In genomic region chr10:25362235-25362634, GRCm38 (mm10) we compare ENCODE assay signal across 8 mouse cellular contexts. TPM values are rescaled to one million over a fixed set of nuclear protein-coding genes. Genes with fewer than 3 reads are reported as not detected.
DNase-seq lines count a peak whose midpoint lies in the region; ATAC-seq lines count a peak whose summit lies in the region.

No protein-coding gene starts in this region.

- peaks cover 12% of the 10 kb centered on the region for H3K4me1 ChIP-seq in forebrain, embryonic 14.5 days (ENCODE audit: control insufficient read depth, insufficient read depth, low read length)
- peaks cover 8% of the 10 kb centered on the region for H3K4me1 ChIP-seq in forebrain, embryonic 16.5 days (replicated peaks; ENCODE audit: control insufficient read depth, insufficient read depth, low read length)
- H3K4me1 ChIP-seq in kidney, embryonic 16.5 days (ENCODE audit: insufficient read depth, low read length): peaks cover 17% of the 10 kb centered on the region; the same call in 1 of the 2 replicates
- peaks cover 15% of the 10 kb centered on the region for H3K4me1 ChIP-seq in embryonic facial prominence, embryonic 12.5 days
- peaks cover 30% of the 10 kb centered on the region for H3K4me1 ChIP-seq in liver, embryonic 13.5 days (replicated peaks)

- H3K4me2 ChIP-seq in forebrain, embryonic 14.5 days (ENCODE audit: low read length): peak overlapping the region; percentile 85; the same call in 1 of the 2 replicates
- no peak overlapping the region for H3K4me2 ChIP-seq in forebrain, embryonic 16.5 days (ENCODE audit: low read length)
- H3K4me2 ChIP-seq in kidney, embryonic 16.5 days (replicated peaks; ENCODE audit: low read depth, low read length): peak overlapping the region; percentile 79
- H3K4me2 ChIP-seq in embryonic facial prominence, embryonic 12.5 days (replicated peaks): peak overlapping the region; percentile 61
- peak overlapping the region; percentile 36 for H3K4me2 ChIP-seq in liver, embryonic 13.5 days

- H3K36me3 ChIP-seq in forebrain, embryonic 14.5 days (ENCODE audit: control insufficient read depth, insufficient read depth, low read length): no peaks in the 10 kb centered on the region
- H3K36me3 ChIP-seq in forebrain, embryonic 16.5 days (ENCODE audit: control insufficient read depth, insufficient read depth): no peaks in the 10 kb centered on the region
- H3K36me3 ChIP-seq in kidney, embryonic 16.5 days (ENCODE audit: insufficient read depth, low read length): no peaks in the 10 kb centered on the region
- no peaks in the 10 kb centered on the region for H3K36me3 ChIP-seq in embryonic facial prominence, embryonic 12.5 days
- no peaks in the 10 kb centered on the region for H3K36me3 ChIP-seq in liver, embryonic 13.5 days

- no peak overlapping the region for H3K4me3 ChIP-seq in forebrain, embryonic 14.5 days (ENCODE audit: low read depth, low read length)
- H3K4me3 ChIP-seq in forebrain, embryonic 16.5 days (replicated peaks; ENCODE audit: low read length): no peak overlapping the region
- peak overlapping the region; percentile 37 for H3K4me3 ChIP-seq in kidney, embryonic 16.5 days (ENCODE audit: low read length)
- H3K4me3 ChIP-seq in embryonic facial prominence, embryonic 12.5 days: peak overlapping the region; percentile 94; the same call in 1 of the 2 replicates
- H3K4me3 ChIP-seq in liver, embryonic 13.5 days (replicated peaks): no peak overlapping the region

- no peak overlapping the region for H3K9ac ChIP-seq in forebrain, embryonic 14.5 days (ENCODE audit: low read length)
- no peak overlapping the region for H3K9ac ChIP-seq in forebrain, embryonic 16.5 days (replicated peaks; ENCODE audit: low read depth, low read length)
- 0 out of 2 replicates have a peak overlapping the region, but pooled peaks have one; percentile 0 for H3K9ac ChIP-seq in kidney, embryonic 16.5 days (replicated peaks; ENCODE audit: low read length)
- H3K9ac ChIP-seq in embryonic facial prominence, embryonic 12.5 days: no peak overlapping the region
- no peak overlapping the region; the same call in 1 of the 2 replicates for H3K9ac ChIP-seq in liver, embryonic 13.5 days

- 74% methylated on average over 6 of the region's 6 CpGs for WGBS in forebrain, embryonic 14.5 days
- 72% methylated on average over 6 of the region's 6 CpGs for WGBS in forebrain, embryonic 16.5 days
- 45% methylated on average over 6 of the region's 6 CpGs for WGBS in kidney, embryonic 16.5 days
- WGBS in embryonic facial prominence, embryonic 12.5 days: 49% methylated on average over 6 of the region's 6 CpGs
- 57% methylated on average over 6 of the region's 6 CpGs for WGBS in liver, embryonic 13.5 days (ENCODE audit: insufficient replicate concordance)

- no peak overlapping the region for H3K27ac ChIP-seq in forebrain, embryonic 14.5 days (ENCODE audit: low read depth, low read length)
- no peak overlapping the region for H3K27ac ChIP-seq in forebrain, embryonic 16.5 days (ENCODE audit: low read length)
- H3K27ac ChIP-seq in kidney, embryonic 16.5 days (ENCODE audit: low read length): 0 out of 2 replicates have a peak overlapping the region, but pooled peaks have one; percentile 12
- no peak overlapping the region for H3K27ac ChIP-seq in embryonic facial prominence, embryonic 12.5 days
- no peak overlapping the region for H3K27ac ChIP-seq in liver, embryonic 13.5 days

- DNase-seq in forebrain, embryonic 14.5 days (ENCODE audit: low spot score): no peak
- DNase-seq in kidney, adult 11 months: no peak
- no peak for DNase-seq in liver, embryonic 13.5 days
- DNase-seq in testis, postnatal 10 days (ENCODE audit: low spot score): no peak
- DNase-seq in c-Kit-positive CD71-positive TER-119-positive erythroid progenitor cells, embryonic 14.5 days (ENCODE audit: low spot score): no peak

- H3K27me3 ChIP-seq in forebrain, embryonic 14.5 days (replicated peaks; ENCODE audit: control insufficient read depth, insufficient read depth, low read length): no peaks in the 10 kb centered on the region
- H3K27me3 ChIP-seq in forebrain, embryonic 16.5 days (replicated peaks; ENCODE audit: control insufficient read depth, insufficient read depth, low read length): no peaks in the 10 kb centered on the region
- no peaks in the 10 kb centered on the region for H3K27me3 ChIP-seq in kidney, embryonic 16.5 days (ENCODE audit: insufficient read depth, low read length)
- no peaks in the 10 kb centered on the region for H3K27me3 ChIP-seq in embryonic facial prominence, embryonic 12.5 days
- H3K27me3 ChIP-seq in liver, embryonic 13.5 days: peaks cover 19% of the 10 kb centered on the region

- H3K9me3 ChIP-seq in forebrain, embryonic 14.5 days (replicated peaks; ENCODE audit: control insufficient read depth, low read length): no peaks in the 10 kb centered on the region
- no peaks in the 10 kb centered on the region for H3K9me3 ChIP-seq in forebrain, embryonic 16.5 days (ENCODE audit: control insufficient read depth, low read length)
- H3K9me3 ChIP-seq in kidney, embryonic 16.5 days (ENCODE audit: low read length): no peaks in the 10 kb centered on the region
- no peaks in the 10 kb centered on the region for H3K9me3 ChIP-seq in embryonic facial prominence, embryonic 12.5 days
- H3K9me3 ChIP-seq in liver, embryonic 13.5 days (replicated peaks): no peaks in the 10 kb centered on the region

- ATAC-seq in forebrain, embryonic 14.5 days: no peak
- no peak for ATAC-seq in forebrain, embryonic 16.5 days
- ATAC-seq in kidney, embryonic 16.5 days (ENCODE audit: low FRiP score, low TSS enrichment): no peak
- no peak for ATAC-seq in embryonic facial prominence, embryonic 12.5 days (ENCODE audit: insufficient number of reproducible peaks, insufficient read depth, low FRiP score, low TSS enrichment)
- ATAC-seq in liver, embryonic 13.5 days (ENCODE audit: low read depth): no peak

RNA-seq across cellular contexts. Expression of gene Epb41l2, which starts 2.6 kb away (rescaled TPM):
- 17.2 and 20.6 TPM in 2 replicates for polyA plus RNA-seq in forebrain, embryonic 14.5 days (2014; fragmentation: Nextera tagmentation; extraction: Ambion mirVana)
- 20.8 and 23.5 TPM in 2 replicates for polyA plus RNA-seq in forebrain, embryonic 16.5 days (2015; fragmentation: Nextera tagmentation; extraction: Ambion mirVana)
- 74.9 and 75.6 TPM in 2 replicates for polyA plus RNA-seq in kidney, embryonic 16.5 days (2015; fragmentation: Nextera tagmentation; extraction: Ambion mirVana)
- polyA plus RNA-seq in embryonic facial prominence, embryonic 12.5 days (2016; fragmentation: Nextera tagmentation; extraction: Ambion mirVana): 89.3 and 96.7 TPM in 2 replicates
- polyA plus RNA-seq in liver, embryonic 13.5 days (2015; fragmentation: Nextera tagmentation; extraction: Ambion mirVana): 9.0 and 12.5 TPM in 2 replicates

RNA-seq across cellular contexts. Expression of gene Akap7, which starts 54.6 kb away (rescaled TPM):
- 20.3 and 28.0 TPM in 2 replicates for polyA plus RNA-seq in forebrain, embryonic 14.5 days (2014; fragmentation: Nextera tagmentation; extraction: Ambion mirVana)
- 33.3 and 37.1 TPM in 2 replicates for polyA plus RNA-seq in forebrain, embryonic 16.5 days (2015; fragmentation: Nextera tagmentation; extraction: Ambion mirVana)
- polyA plus RNA-seq in kidney, embryonic 16.5 days (2015; fragmentation: Nextera tagmentation; extraction: Ambion mirVana): 12.6 and 18.9 TPM in 2 replicates
- polyA plus RNA-seq in embryonic facial prominence, embryonic 12.5 days (2016; fragmentation: Nextera tagmentation; extraction: Ambion mirVana): 25.9 and 28.2 TPM in 2 replicates
- 26.0 and 32.6 TPM in 2 replicates for polyA plus RNA-seq in liver, embryonic 13.5 days (2015; fragmentation: Nextera tagmentation; extraction: Ambion mirVana)

Comparison
In these comparisons a context has a peak if more than half of its experiments do, and no peak if none do; other contexts are left out.
1. H3K4me3 ChIP-seq: peak in kidney, embryonic 16.5 days (single experiment) and embryonic facial prominence, embryonic 12.5 days (single experiment); none in forebrain, embryonic 14.5 days (single experiment), forebrain, embryonic 16.5 days (single experiment) and liver, embryonic 13.5 days (single experiment).